Comparison of ENCODE assay signal across 8 mouse cellular contexts in genomic region chr10:111566873-111567381, GRCm38 (mm10).
DNase-seq lines count a peak whose midpoint lies in the region; ATAC-seq and TF ChIP-seq lines count a peak whose summit lies in the region.

No protein-coding gene starts in this region.

- H3K27me3 ChIP-seq in lung, embryonic 14.5 days (ENCODE audit: insufficient read depth, low read length), result no peaks in the 10 kb centered on the region

- no peak overlapping the region for H3K4me3 ChIP-seq in lung, embryonic 14.5 days (ENCODE audit: low read depth, low read length)
- H3K4me3 ChIP-seq in lung, adult 2 months (replicated peaks; ENCODE audit: extremely low read depth, low read depth, low read length), result no peak overlapping the region

- no peak overlapping the region for H3K4me2 ChIP-seq in lung, embryonic 14.5 days

- peak; percentile 77 for DNase-seq in lung, embryonic 14.5 days
- DNase-seq in lung, adult 2 months, result no peak
- DNase-seq in cerebellum, postnatal 10 days, result peak; percentile 88 to 90
- peak; percentile 61 for DNase-seq in gastrocnemius, postnatal 14 days
- peak; percentile 71 to 83 for DNase-seq in layer of hippocampus, adult 18-20 months (ENCODE audit: low spot score in 2 of 2)
- peak; percentile 33 to 63 for DNase-seq in lung, postnatal 4 days
- no peak for DNase-seq in thymus, postnatal 0 days (ENCODE audit: low spot score)
- DNase-seq in thymus, postnatal 10 days (ENCODE audit: low spot score in 2 of 2), result no peak

- TF ChIP-seq POLR2A in lung, adult 2 months (IDR thresholded peaks at IDR 0.05; ENCODE audit: borderline replicate concordance, extremely low read depth, low read depth, low read length), result no peak

- peak overlapping the region; percentile 33; the same call in 1 of the 2 replicates for H3K27ac ChIP-seq in lung, embryonic 14.5 days (ENCODE audit: low read depth)

- no peak for TF ChIP-seq CTCF in lung, embryonic 14.5 days (IDR thresholded peaks at IDR 0.05; ENCODE audit: low read depth)
- TF ChIP-seq CTCF in lung, adult 2 months (IDR thresholded peaks at IDR 0.05; ENCODE audit: insufficient read depth, low read length), result no peak

- intact Hi-C loops in gastrocnemius, postnatal 14 days (cut with DNase I; ENCODE audit: low total_unique reads), result no loop called here

- peak; percentile 22; the same call in 1 of the 2 replicates for ATAC-seq in lung, embryonic 14.5 days (ENCODE audit: insufficient read depth)

- H3K4me1 ChIP-seq in lung, embryonic 14.5 days (ENCODE audit: insufficient read depth), result peaks cover 26% of the 10 kb centered on the region
- H3K4me1 ChIP-seq in lung, adult 2 months (ENCODE audit: control insufficient read depth, insufficient read depth, low read length), result no peaks in the 10 kb centered on the region

- H3K9me3 ChIP-seq in lung, embryonic 14.5 days (ENCODE audit: low read depth, low read length), result no peaks in the 10 kb centered on the region

- 62% methylated on average over 12 of the region's 12 CpGs for WGBS in lung, embryonic 14.5 days
- WGBS in lung, adult 2 months, result 56% methylated on average over 12 of the region's 12 CpGs

- no peak overlapping the region for H3K9ac ChIP-seq in lung, embryonic 14.5 days

- H3K36me3 ChIP-seq in lung, embryonic 14.5 days (ENCODE audit: insufficient read depth), result no peaks in the 10 kb centered on the region

Comparison
In these comparisons a context has a peak if more than half of its experiments do, and no peak if none do; other contexts are left out.
1. DNase-seq: peak in lung, embryonic 14.5 days (single experiment), cerebellum, postnatal 10 days (2 of 2), gastrocnemius, postnatal 14 days (single experiment), layer of hippocampus, adult 18-20 months (2 of 2) and lung, postnatal 4 days (2 of 2); none in lung, adult 2 months (single experiment), thymus, postnatal 0 days (single experiment) and thymus, postnatal 10 days (0 of 2).